Mouse (Mus musculus) heart, embryonic 11.5 days (tissue): ENCODE data around the gene Man1c1. TPM values are rescaled to one million over a fixed set of nuclear protein-coding genes. Genes with fewer than 3 reads are reported as not detected.

Experiments
- ATAC-seq: fragments of 200-750 bp; cut with Nextera tagmentation; replicated peaks from 2 replicates; pipeline ENCODE4 v1.8.0; 2017; ENCODE audit warnings: moderate library complexity; ENCODE audit not compliant: insufficient number of reproducible peaks, low FRiP score, low TSS enrichment
- H3K27ac ChIP-seq: fragments of 300-500 bp; sonication (generic); 2 replicates; pipeline ENCODE4 v1.5.1; 2014; ENCODE audit warnings: mild to moderate bottlenecking, low read depth, low read length
- H3K27me3 ChIP-seq: fragments of 300-500 bp; sonication (generic); 2 replicates; pipeline ENCODE4 v1.6.1; 2014; ENCODE audit warnings: mild to moderate bottlenecking, low read length, mixed read lengths; ENCODE audit not compliant: control insufficient read depth, insufficient read depth
- H3K36me3 ChIP-seq: fragments of 300-500 bp; sonication (generic); 2 replicates; pipeline ENCODE4 v1.6.1; 2014; ENCODE audit warnings: mild to moderate bottlenecking, low read length, moderate library complexity, mixed read lengths; ENCODE audit not compliant: control insufficient read depth, insufficient read depth
- H3K4me1 ChIP-seq: fragments of 300-500 bp; sonication (generic); 2 replicates; pipeline ENCODE4 v1.6.1; 2014; ENCODE audit warnings: low read length; ENCODE audit not compliant: control insufficient read depth, insufficient read depth
- H3K4me2 ChIP-seq: fragments of 300-500 bp; sonication (generic); 2 replicates; pipeline ENCODE4 v1.6.1; 2014; ENCODE audit warnings: mild to moderate bottlenecking, moderate library complexity
- H3K4me3 ChIP-seq: fragments of 300-500 bp; sonication (generic); 2 replicates; pipeline ENCODE4 v1.5.1; 2014; ENCODE audit warnings: low read depth, low read length
- H3K9ac ChIP-seq: fragments of 300-500 bp; sonication (generic); 2 replicates; pipeline ENCODE4 v1.6.1; 2014; ENCODE audit warnings: mild to moderate bottlenecking, low read depth, low read length, moderate library complexity
- H3K9me3 ChIP-seq: fragments of 300-500 bp; sonication (generic); replicated peaks from 2 replicates; pipeline ENCODE4 v1.6.1; 2016; ENCODE audit warnings: low read length; ENCODE audit not compliant: control insufficient read depth
- WGBS: fragments of 180-500 bp; shearing (Covaris S2); extraction: QIAGEN DNeasy Blood & Tissue Kit; methylation state at CpG from one replicate; pipeline ENCODE4 v1.1.7; 2014; ENCODE audit not compliant: insufficient replicate concordance; 5-methylcytosine and 5-hydroxymethylcytosine counted together
- polyA plus RNA-seq: library from polyadenylated mRNA; unstranded; fragments of >200 nt; fragmentation: Nextera tagmentation; extraction: Ambion mirVana; gene quantifications from 2 replicates; pipeline ENCODE4 v1.2.1, GENCODE M21; 2014

Man1c1 gene
- polyA plus RNA-seq, 1 experiment from 2014 or later, result 8.6 TPM

- H3K4me2 ChIP-seq, result no peak overlapping the region
- peaks cover 8% of the 10 kb centered on the region for H3K36me3 ChIP-seq
- no peaks in the 10 kb centered on the region; the same call in 1 of the 2 replicates for H3K9me3 ChIP-seq
- H3K9ac ChIP-seq, result no peak overlapping the region
- no peak for ATAC-seq
- H3K4me3 ChIP-seq, result no peak overlapping the region
- no peak overlapping the region for H3K27ac ChIP-seq
- H3K4me1 ChIP-seq, result peaks cover 13% of the 10 kb centered on the region
- WGBS, result 58% methylated on average over 1 of the region's 1 CpGs
- no peaks in the 10 kb centered on the region for H3K27me3 ChIP-seq
Measured at GRCm38 (mm10) chr4:134553631-134554030, 150.5 kb downstream of the Man1c1 start.

- 1% methylated on average over 47 of the region's 67 CpGs for WGBS
- H3K36me3 ChIP-seq, result peaks cover 14% of the 10 kb centered on the region
- ATAC-seq, result peak; percentile 64
- H3K4me3 ChIP-seq, result peak within 1 kb of the TSS; percentile 72
- H3K9ac ChIP-seq, result peak within 1 kb of the TSS; percentile 89
- no peaks in the 10 kb centered on the region; the same call in 1 of the 2 replicates for H3K9me3 ChIP-seq
- H3K27ac ChIP-seq, result peak within 1 kb of the TSS; percentile 80
- H3K27me3 ChIP-seq, result no peaks in the 10 kb centered on the region
- H3K4me2 ChIP-seq, result peak within 1 kb of the TSS; percentile 81
- peaks cover 20% of the 10 kb centered on the region for H3K4me1 ChIP-seq
Measured at GRCm38 (mm10) chr4:134551494-134552316, 152.4 kb downstream of the Man1c1 start, which contains the start of gene Selenon. TSS of gene Selenon (minus strand) at chr4:134552166.

GRCm38 (mm10) chr4:134549899-134550298 is 154.2 kb downstream of the Man1c1 start:
- no peaks in the 10 kb centered on the region for H3K27me3 ChIP-seq
- no peak overlapping the region for H3K4me3 ChIP-seq
- no peak for ATAC-seq
- H3K27ac ChIP-seq, result no peak overlapping the region
- H3K4me1 ChIP-seq, result peaks cover 20% of the 10 kb centered on the region
- H3K9ac ChIP-seq, result no peak overlapping the region
- H3K4me2 ChIP-seq, result no peak overlapping the region
- peaks cover 18% of the 10 kb centered on the region for H3K36me3 ChIP-seq
- WGBS, result 96% methylated on average over 8 of the region's 8 CpGs
- H3K9me3 ChIP-seq, result no peaks in the 10 kb centered on the region; the same call in 1 of the 2 replicates

DNA sequence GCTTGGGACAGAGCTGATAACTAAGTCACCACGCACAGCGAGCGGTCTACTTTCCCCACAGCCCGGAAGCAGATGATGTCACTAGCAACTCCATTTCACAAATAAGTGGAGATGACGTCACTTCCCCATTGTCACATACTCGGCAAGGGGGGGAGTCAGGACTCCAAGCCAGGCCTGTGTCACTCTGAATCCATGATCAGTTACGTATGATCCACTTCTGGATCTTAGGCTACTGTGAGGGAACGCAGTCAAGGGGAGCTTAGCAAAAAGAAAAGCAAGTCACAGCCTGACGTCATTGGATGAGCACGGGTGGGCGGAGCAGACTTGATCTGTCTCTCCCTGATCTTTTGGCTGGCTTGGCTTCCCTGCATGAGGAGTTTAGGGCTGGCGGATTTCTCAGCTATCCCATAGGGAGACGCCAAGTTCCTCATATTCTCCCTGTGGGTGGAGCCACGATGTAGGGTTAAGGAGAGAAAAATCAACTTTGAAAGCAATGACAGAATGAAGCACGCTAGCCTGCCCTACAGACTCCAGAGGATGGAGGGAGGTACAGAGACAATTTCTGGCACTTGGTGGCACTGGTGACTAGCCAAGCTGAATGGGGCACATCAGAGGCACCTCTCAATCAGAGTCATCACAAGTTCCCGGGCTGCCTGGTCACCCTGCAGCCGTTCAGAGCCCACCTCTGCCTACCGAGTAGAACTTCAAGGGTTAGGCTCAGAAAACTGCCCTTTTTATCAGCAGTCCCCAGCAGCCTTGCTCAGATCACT is 155.7 kb downstream of the Man1c1 start:
- Histone ChIP-seq H3K36me3 (peaks cover 22% of the 10 kb centered on the region), H3K27ac (0 out of 2 replicates have a peak overlapping the region, but pooled peaks have one; percentile 3), H3K9me3 (no peaks in the 10 kb centered on the region; the same call in 1 of the 2 replicates), H3K27me3 (no peaks in the 10 kb centered on the region), H3K4me1 (peaks cover 20% of the 10 kb centered on the region), H3K4me2 (no peak overlapping the region), H3K4me3 (no peak overlapping the region), H3K9ac (no peak overlapping the region)
- no peak for ATAC-seq
- WGBS, result 55% methylated on average over 18 of the region's 18 CpGs

DNA sequence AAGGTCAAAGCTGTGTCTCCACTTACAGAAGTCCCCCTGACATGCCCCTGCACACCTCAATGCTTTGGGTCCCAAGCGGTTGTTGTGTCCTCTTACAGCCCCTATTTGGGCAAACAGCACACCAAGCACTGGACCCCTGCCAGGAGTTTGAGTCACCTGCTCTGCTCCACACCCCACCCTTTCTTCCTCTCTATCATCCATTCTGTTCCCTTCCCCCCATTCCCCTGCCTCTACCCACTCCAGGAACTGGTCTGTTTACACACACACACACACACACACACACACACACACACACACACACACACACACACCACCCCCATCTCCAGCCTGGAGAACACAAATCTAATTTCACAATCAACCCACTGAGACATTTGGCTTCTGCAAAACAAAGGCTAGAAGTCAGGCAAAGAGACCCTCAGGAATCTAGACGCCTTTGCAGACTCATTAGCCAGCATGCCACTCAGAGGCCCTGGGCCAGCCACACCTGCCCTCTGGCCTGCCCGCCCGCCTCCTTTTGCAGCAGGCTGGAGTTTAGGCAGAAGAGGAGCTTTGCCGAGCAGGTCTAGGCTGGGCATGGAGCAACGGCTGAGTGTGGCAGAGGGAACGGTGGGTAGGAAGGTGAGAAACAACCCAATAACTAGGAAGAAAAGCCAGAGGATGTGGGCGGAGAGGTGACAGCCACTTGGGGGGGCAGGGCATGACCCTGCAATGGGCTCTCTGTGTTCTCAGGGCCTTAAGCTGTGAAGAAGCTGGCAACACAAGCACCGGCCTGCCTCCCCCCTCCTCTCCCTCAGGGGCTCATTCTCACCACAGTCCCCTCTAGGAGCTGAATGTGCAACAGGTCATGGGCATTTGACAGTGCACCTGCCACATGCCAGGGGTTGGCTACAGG is 157.0 kb downstream of the Man1c1 start:
- H3K27ac ChIP-seq, result no peak overlapping the region
- no peak overlapping the region for H3K4me3 ChIP-seq
- H3K4me1 ChIP-seq, result peaks cover 18% of the 10 kb centered on the region
- H3K27me3 ChIP-seq, result no peaks in the 10 kb centered on the region
- peaks cover 22% of the 10 kb centered on the region for H3K36me3 ChIP-seq
- H3K9ac ChIP-seq, result 0 out of 2 replicates have a peak overlapping the region, but pooled peaks have one; percentile 12
- ATAC-seq, result no peak
- no peak overlapping the region for H3K4me2 ChIP-seq
- H3K9me3 ChIP-seq, result no peaks in the 10 kb centered on the region; the same call in 1 of the 2 replicates
- 70% methylated on average over 9 of the region's 9 CpGs for WGBS

GRCm38 (mm10) chr4:134543261-134543660 is 160.8 kb downstream of the Man1c1 start:
- no peak overlapping the region for H3K9ac ChIP-seq

GRCm38 (mm10) chr4:134542726-134543125 is 161.4 kb downstream of the Man1c1 start:
- Histone ChIP-seq H3K4me1 (peaks cover 4% of the 10 kb centered on the region), H3K9me3 (no peaks in the 10 kb centered on the region), H3K4me3 (no peak overlapping the region), H3K27ac (no peak overlapping the region), H3K27me3 (no peaks in the 10 kb centered on the region), H3K36me3 (peaks cover 24% of the 10 kb centered on the region), H3K9ac (no peak overlapping the region), H3K4me2 (no peak overlapping the region)
- WGBS, result 82% methylated on average over 9 of the region's 9 CpGs
- no peak for ATAC-seq

More at GRCm38 (mm10) chr4:134543261-134543660, 160.8 kb downstream of the Man1c1 start:
- Histone ChIP-seq H3K4me3 (no peak overlapping the region), H3K27me3 (no peaks in the 10 kb centered on the region), H3K9me3 (no peaks in the 10 kb centered on the region), H3K36me3 (peaks cover 27% of the 10 kb centered on the region), H3K4me1 (peaks cover 5% of the 10 kb centered on the region), H3K27ac (no peak overlapping the region), H3K4me2 (no peak overlapping the region)
- 11% methylated on average over 5 of the region's 5 CpGs for WGBS
- 0 out of 2 replicates have a peak, but pooled peaks have one; percentile 6 for ATAC-seq
